Mouse (Mus musculus) embryo, embryonic 9.5 days (tissue): ENCODE data around the gene Slc25a21.

ENCODE experiments used
- DNase-seq: peaks from one replicate; pipeline ENCODE4 v3.0.0-alpha.2; 2017; ENCODE audit errors: extremely low spot score

Slc25a21 gene

DNA sequence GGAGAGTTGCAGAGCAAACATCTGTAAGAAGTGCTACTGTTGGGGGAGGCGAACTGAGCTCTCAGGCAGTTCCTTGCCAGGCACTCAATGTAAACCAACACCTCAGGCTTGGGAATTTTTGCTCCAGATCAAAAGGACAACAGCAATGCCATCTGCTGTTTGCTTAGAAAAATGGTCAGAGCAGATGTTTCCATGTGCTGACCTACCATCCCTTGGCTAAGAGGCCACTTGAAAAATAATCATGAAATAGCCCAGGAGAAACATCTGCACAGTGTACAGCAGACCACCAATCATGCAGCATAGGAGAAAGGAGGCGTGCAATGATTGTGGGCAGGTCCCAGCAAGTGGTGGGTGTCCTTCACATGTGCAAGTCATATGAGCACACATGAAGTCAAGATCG is 180.9 kb downstream of the Slc25a21 start:
- DNase-seq, result peak; percentile 9

GRCm38 (mm10) chr12:57009010-57009409 is 188.3 kb downstream of the Slc25a21 start:
- DNase-seq, result peak; percentile 46

DNA sequence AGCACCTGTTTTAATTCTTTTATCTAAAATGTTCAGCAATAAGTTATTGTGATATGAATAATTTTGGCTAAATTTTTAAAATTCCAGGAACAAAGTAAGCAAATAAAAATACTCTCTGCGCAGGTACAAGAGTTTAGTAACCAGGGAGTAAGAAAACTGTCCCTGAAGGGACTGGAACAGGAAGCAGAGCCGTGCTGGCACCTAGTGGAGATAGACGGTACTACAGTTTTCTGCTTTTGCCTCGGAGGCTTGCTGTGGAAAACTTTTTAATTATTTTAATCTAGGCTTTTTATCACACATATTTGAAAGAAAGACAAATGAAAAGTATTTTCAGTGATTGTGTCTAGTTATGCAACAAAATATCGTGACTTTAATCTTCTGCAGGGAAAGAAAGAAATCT is 211.2 kb downstream of the Slc25a21 start:
- peak; percentile 63 for DNase-seq

GRCm38 (mm10) chr12:56982066-56982626 is 215.1 kb downstream of the Slc25a21 start:
- DNase-seq, result no peak

DNA sequence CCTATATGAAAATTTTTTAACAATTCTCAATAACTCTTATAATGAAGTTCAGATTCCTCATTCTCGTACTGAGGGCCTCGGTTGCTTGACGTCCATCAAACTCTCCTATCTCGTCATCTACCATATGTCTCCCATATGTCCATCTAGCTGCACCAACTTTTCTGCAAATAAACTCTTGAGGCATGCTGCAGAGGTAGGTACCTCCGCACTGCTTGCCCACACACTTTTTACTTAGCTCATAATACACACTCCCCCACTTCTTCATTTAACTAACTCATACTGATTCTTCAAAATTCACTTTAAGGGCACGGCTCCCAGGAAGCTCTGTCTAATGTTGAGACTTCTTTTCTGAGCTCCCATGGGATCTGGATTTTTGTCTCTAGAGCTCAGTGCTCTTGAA is 222.0 kb downstream of the Slc25a21 start:
- no peak for DNase-seq

GRCm38 (mm10) chr12:56963236-56963635 is 234.0 kb downstream of the Slc25a21 start:
- no peak for DNase-seq

- peak; percentile 68 for DNase-seq
These were observed 237.8 kb downstream of the Slc25a21 start for GRCm38 (mm10) chr12:56959230-56960051.

- no peak for DNase-seq
These were observed 239.0 kb downstream of the Slc25a21 start for GRCm38 (mm10) chr12:56958244-56958643.

- no peak for DNase-seq
These were observed 245.3 kb downstream of the Slc25a21 start for GRCm38 (mm10) chr12:56951749-56952657.

DNA sequence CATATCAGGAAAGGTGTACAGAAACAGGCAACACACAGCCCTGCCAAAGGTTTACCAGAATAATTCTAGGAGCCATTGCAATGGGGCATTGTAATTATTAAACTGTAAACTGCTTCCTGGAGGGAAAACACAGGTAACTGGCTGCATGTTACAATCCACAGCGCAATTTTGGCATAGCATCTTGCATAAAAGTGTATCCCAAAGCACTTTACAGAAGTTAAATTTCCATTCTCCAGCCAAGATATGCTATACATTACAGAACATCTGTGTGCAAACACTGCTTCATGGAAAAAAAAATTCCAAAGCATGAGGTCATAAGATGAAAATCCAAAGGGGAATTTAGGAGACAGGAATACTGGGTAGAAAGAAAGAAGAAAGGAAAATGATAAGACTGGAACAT is 253.0 kb downstream of the Slc25a21 start:
- DNase-seq, result no peak

GRCm38 (mm10) chr12:56940861-56941260 is 256.4 kb downstream of the Slc25a21 start:
- DNase-seq, result no peak

GRCm38 (mm10) chr12:56918145-56918544 is 279.1 kb downstream of the Slc25a21 start:
- DNase-seq, result no peak

GRCm38 (mm10) chr12:56906476-56906875 is 290.8 kb downstream of the Slc25a21 start:
- no peak for DNase-seq

- DNase-seq, result no peak
These were observed 291.5 kb downstream of the Slc25a21 start for GRCm38 (mm10) chr12:56905652-56906305.

DNA sequence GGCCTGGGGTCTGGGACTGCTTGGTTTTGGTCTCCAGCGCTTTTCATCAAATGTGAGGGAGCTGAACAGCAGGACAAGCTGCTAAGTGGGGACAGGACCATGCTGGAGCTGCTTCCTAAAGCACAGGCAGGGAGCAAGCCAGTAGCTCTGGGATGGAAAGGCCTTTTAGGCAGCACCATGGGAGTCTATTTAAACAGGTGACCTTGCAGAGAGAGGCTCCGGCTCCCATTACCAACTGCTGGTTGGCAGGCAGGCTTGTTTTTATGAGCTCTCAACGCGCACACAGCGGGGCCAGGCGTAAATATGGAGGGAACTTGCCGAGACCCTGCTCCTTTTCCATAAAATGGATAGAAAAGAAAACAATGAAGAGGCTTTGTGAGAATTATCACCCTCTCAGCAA is 292.1 kb downstream of the Slc25a21 start:
- no peak for DNase-seq

- no peak for DNase-seq
These were observed 294.4 kb downstream of the Slc25a21 start for GRCm38 (mm10) chr12:56902774-56903456.

DNA sequence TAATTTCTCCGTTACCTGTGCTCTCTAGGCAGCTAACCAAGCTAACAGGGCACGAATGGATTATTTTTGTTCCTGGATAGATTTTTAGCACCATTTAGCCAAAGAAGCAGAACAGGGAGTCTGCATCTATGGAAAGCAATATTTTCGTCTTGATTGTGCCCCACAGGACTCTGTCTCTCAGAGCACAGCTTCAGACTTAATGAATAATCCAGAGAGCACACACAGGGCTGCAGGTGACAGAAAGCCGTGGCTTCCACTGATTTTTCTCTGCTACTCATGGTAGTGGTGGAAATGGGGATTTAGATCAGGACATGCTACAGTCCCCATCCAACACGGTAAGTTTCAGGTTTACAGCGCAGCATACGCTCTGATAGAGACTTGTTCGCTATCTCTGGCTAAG is 299.3 kb downstream of the Slc25a21 start:
- DNase-seq, result no peak

GRCm38 (mm10) chr12:56897221-56897937 is 299.9 kb downstream of the Slc25a21 start:
- DNase-seq, result no peak

- no peak for DNase-seq
These were observed 302.3 kb downstream of the Slc25a21 start for GRCm38 (mm10) chr12:56894963-56895362.

DNA sequence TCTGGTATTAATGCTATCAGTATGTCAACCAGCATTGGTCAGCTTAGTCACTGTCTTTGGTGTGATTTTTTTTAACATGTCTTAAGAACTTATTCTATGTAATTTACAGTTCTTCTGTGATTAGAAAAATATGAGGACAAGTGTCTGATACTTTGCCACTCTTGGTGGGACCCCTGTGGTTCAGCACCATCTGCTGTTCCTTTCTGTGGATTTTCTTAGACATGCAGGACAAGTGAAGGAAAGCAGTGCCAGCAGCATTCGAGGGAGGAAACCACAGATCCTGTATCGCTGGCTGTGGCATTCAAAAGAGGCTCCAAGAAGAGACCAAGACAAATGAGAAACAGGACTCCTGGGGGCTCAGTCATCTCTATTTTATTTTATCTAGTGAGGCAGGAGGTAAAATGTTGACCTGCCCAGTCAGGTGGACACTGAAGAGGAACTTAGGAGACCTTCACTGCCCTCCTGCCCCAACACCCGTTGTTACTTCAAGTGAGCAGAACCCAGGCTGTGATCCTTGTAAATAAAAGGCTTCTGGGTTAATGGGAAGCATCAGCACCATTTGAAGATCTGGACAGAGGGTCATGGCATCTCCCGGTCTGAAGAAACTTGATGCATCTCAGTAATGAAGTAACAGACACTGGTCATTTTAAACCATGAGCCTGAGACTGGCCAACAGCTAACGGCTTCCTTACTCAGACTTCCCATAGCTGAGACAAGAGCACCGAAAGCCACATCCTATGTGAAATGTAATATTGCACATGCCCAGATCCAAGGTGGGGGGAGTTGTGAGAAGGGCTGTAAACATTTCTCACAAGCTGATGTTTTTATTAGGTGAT is 306.2 kb downstream of the Slc25a21 start:
- no peak for DNase-seq
